Mouse (Mus musculus) heart, postnatal 0 days (tissue): ENCODE measurements at regions not wholly inside any gene's neighbourhood (a gene's known extent, or its start where the extent isn't known, plus 50 kb on each side); places are given as distances from the start of the nearest gene placed in this dataset.

Experiments
- CTCF ChIP-seq: IDR thresholded peaks from 2 replicates; pipeline ENCODE4 v1.5.1; 2016; ENCODE audit warnings: antibody characterized with exemption, control low read depth, low read depth
- EP300 ChIP-seq: IDR thresholded peaks from 2 replicates; pipeline ENCODE4 v1.6.1; 2016; ENCODE audit warnings: antibody characterized with exemption, low read depth

GRCm38 (mm10) chr9:23089339-23089738 is 133.5 kb upstream of the Bmper start:
- no peak for TF ChIP-seq CTCF
- no peak for TF ChIP-seq EP300
